ENCODE assay signal across 8 mouse cellular contexts in the genomic region with DNA sequence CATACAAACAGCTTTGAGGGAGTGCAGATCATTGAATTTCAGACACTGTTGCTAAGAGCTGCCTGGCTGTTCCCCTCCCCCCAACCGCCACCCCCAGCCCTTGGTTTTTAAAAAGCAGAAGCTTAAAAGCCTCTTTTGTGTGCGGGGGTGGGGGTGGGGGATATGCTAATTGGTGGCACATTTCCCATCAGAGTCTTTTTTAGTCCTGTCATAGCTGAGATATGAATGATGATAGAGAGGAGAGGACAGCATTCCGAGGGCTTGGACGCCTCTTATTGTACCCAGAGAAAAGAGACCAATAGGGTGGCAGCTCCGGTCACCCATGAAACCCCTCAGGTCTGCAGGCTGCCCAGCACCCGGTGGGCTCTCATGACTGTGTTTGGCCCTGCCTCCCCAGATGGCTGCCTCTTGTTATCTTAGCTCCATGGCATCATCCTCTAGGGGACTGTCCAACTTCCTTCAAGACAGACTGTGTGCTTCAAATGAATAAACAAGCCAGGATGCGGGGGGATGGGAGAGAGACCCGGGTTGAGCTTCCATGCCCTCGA.
DNase-seq lines count a peak whose midpoint lies in the region; ATAC-seq lines count a peak whose summit lies in the region.

No protein-coding gene starts in this region.

- DNase-seq in left cerebral cortex, postnatal 4 days, result peak; percentile 71
- DNase-seq in left cerebral cortex, adult 11 months (ENCODE audit: low spot score), result no peak
- DNase-seq in hindbrain, embryonic 11.5 days (ENCODE audit: low spot score), result peak; percentile 72
- no peak for DNase-seq in testis, postnatal 14 days (ENCODE audit: low spot score)
- no peak for DNase-seq in left cerebral cortex, postnatal 36 days (ENCODE audit: low spot score in 2 of 2)
- DNase-seq in heart, postnatal 4 days, result no peak

- H3K4me1 ChIP-seq in hindbrain, embryonic 11.5 days (replicated peaks; ENCODE audit: control insufficient read depth, insufficient read depth, low read length), result no peaks in the 10 kb centered on the region

- no peaks in the 10 kb centered on the region for H3K9me3 ChIP-seq in hindbrain, embryonic 11.5 days (ENCODE audit: control insufficient read depth, low read length)

- peak; percentile 92 for ATAC-seq in common myeloid progenitor, adult 5-6 weeks (replicated peaks; ENCODE audit: low read depth, poor library complexity, severe bottlenecking)
- ATAC-seq in hindbrain, embryonic 11.5 days (ENCODE audit: low FRiP score), result peak; percentile 95
- peak; percentile 87 for ATAC-seq in megakaryocyte progenitor cell, adult 5-6 weeks (replicated peaks; ENCODE audit: poor library complexity)

- intact Hi-C loops in left cerebral cortex, postnatal 4 days (cut with DNase I), result no loop called here
- intact Hi-C loops in left cerebral cortex, postnatal 36 days (cut with DNase I), result no loop called here

- no peak overlapping the region for H3K9ac ChIP-seq in hindbrain, embryonic 11.5 days (ENCODE audit: low read depth, low read length)

- WGBS in hindbrain, embryonic 11.5 days, result 15% methylated on average over 9 of the region's 9 CpGs

- no peaks in the 10 kb centered on the region for H3K36me3 ChIP-seq in hindbrain, embryonic 11.5 days (ENCODE audit: control insufficient read depth, insufficient read depth, low read length)

- H3K4me3 ChIP-seq in hindbrain, embryonic 11.5 days (ENCODE audit: low read depth, low read length), result no peak overlapping the region

- peak overlapping the region; percentile 84 for H3K27ac ChIP-seq in hindbrain, embryonic 11.5 days (ENCODE audit: low read depth, low read length)

- H3K27me3 ChIP-seq in hindbrain, embryonic 11.5 days (ENCODE audit: control insufficient read depth, insufficient read depth, low read length), result no peaks in the 10 kb centered on the region

- no peak overlapping the region for H3K4me2 ChIP-seq in hindbrain, embryonic 11.5 days (replicated peaks; ENCODE audit: low read depth, low read length)

Comparison
In these comparisons a context has a peak if more than half of its experiments do, and no peak if none do; other contexts are left out.
1. DNase-seq: peak in left cerebral cortex, postnatal 4 days (single experiment) and hindbrain, embryonic 11.5 days (single experiment); none in left cerebral cortex, adult 11 months (single experiment), testis, postnatal 14 days (single experiment), left cerebral cortex, postnatal 36 days (0 of 2) and heart, postnatal 4 days (single experiment).
2. Peak in every context shown above with its lines, with median percentiles within 50 percentile points of each other: ATAC-seq.